Mouse (Mus musculus) small intestine, adult 2 months (tissue): ENCODE measurements around the gene Tyrobp. TPM values are rescaled to one million over a fixed set of nuclear protein-coding genes. Genes with fewer than 3 reads are reported as not detected.

Source experiments
- H3K27ac ChIP-seq: fragments of 200-500 bp; 2 replicates; pipeline ENCODE4 v1.5.1; 2012; ENCODE audit warnings: low read depth, low read length, control low read depth, inconsistent platforms; ENCODE audit not compliant: insufficient read depth
- H3K27me3 ChIP-seq: fragments of 200-500 bp; 2 replicates; pipeline ENCODE4 v1.6.1; 2012; ENCODE audit warnings: mild to moderate bottlenecking, moderate library complexity, low read length, inconsistent platforms; ENCODE audit not compliant: control insufficient read depth, insufficient read depth
- H3K36me3 ChIP-seq: fragments of 200-500 bp; 2 replicates; pipeline ENCODE4 v1.6.1; 2012; ENCODE audit warnings: mild to moderate bottlenecking, low read length, control low read depth, inconsistent platforms; ENCODE audit not compliant: control insufficient read depth, insufficient read depth
- H3K4me1 ChIP-seq: fragments of 200-500 bp; 2 replicates; pipeline ENCODE4 v1.6.1; 2012; ENCODE audit warnings: low read length, inconsistent platforms, mixed read lengths; ENCODE audit not compliant: control insufficient read depth, insufficient read depth, insufficient read length
- H3K4me3 ChIP-seq: fragments of 200-500 bp; 2 replicates; pipeline ENCODE4 v1.5.1; 2012; ENCODE audit warnings: low read depth, mild to moderate bottlenecking, control low read depth, inconsistent platforms, low read length, moderate library complexity
- CTCF ChIP-seq: fragments of 200-500 bp; IDR thresholded peaks from 2 replicates; pipeline ENCODE4 v1.5.1; 2012; ENCODE audit warnings: low read depth, mild to moderate bottlenecking, control low read depth, inconsistent platforms, low read length, moderate library complexity, mixed read lengths; ENCODE audit not compliant: insufficient replicate concordance, insufficient read length; ENCODE audit errors: extremely low read depth
- POLR2A ChIP-seq: fragments of 200-500 bp; IDR thresholded peaks from 2 replicates; pipeline ENCODE4 v1.6.1; 2012; ENCODE audit warnings: low read depth, mild to moderate bottlenecking, control low read depth, inconsistent platforms, low read length, moderate library complexity
- WGBS: fragments of 180-500 bp; shearing (Covaris S2); methylation state at CpG from one replicate; pipeline ENCODE4 v1.1.7; 2018; 5-methylcytosine and 5-hydroxymethylcytosine counted together
- polyA plus RNA-seq: library from polyadenylated mRNA; depleted of rRNA; stranded (reverse); fragments of >200 nt; gene quantifications from 2 replicates; pipeline ENCODE4 v1.2.3, GENCODE M21; 2012

Gene Tyrobp
- polyA plus RNA-seq, 1 experiment, result 101 TPM

DNA sequence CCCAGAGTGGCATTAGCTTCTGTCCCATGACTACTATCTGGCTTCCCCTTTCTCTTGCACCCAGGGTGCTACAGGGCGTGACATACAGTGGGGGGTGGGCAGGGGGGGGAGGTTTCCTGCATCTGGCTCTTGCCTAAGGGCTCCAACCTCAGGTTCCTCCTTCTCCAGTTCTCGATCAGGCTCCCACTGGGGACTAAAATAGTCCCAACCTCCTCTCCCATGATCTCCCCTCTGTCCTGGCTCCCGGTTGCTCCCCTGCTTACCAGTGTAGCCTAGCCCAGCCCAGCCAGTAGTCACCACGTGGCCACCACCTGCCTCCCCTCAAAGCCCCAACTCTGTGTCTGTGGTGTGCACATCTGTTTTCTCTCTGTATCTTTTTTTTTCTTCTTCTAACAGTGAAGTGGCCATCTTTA is 819 bp upstream of the Tyrobp start:
- peak overlapping the region; percentile 82 for H3K27ac ChIP-seq

DNA sequence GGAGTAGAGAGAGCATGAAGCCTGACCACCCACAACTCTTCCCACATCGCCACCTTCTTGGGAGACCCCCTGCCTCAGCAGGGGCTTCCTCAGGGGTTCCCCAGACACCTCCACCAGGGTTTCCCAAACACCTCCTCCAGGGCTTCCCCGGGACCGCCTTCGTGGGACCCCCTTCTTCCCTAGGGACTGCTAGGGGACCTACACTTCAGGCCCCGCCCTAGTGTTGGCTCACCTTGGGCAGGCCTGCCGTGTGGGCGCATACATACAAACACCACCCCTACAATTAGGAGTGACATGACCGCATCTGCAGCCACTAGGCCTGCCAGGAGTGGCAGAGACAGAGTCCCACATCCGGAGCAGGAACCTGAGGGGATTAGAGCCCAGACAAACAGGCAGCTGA is 4.3 kb downstream of the Tyrobp start:
- WGBS, result 66% methylated on average over 9 of the region's 9 CpGs
- H3K27ac ChIP-seq, result peak overlapping the region; percentile 52
- H3K4me3 ChIP-seq, result peak overlapping the region; percentile 16; the same call in 1 of the 2 replicates
- H3K4me1 ChIP-seq, result peaks cover 6% of the 10 kb centered on the region; the same call in 1 of the 2 replicates
- H3K36me3 ChIP-seq, result no peaks in the 10 kb centered on the region
- no peaks in the 10 kb centered on the region for H3K27me3 ChIP-seq
- TF ChIP-seq POLR2A (no peak), CTCF (no peak)

More for the DNA sequence above, 819 bp upstream of the Tyrobp start:
- Histone ChIP-seq H3K4me3 (0 out of 2 replicates have a peak overlapping the region, but pooled peaks have one; percentile 8), H3K36me3 (no peaks in the 10 kb centered on the region), H3K27me3 (no peaks in the 10 kb centered on the region), H3K4me1 (peaks cover 5% of the 10 kb centered on the region; the same call in 1 of the 2 replicates)
- WGBS, result 56% methylated on average over 4 of the region's 4 CpGs
- TF ChIP-seq CTCF (no peak), POLR2A (no peak)

DNA sequence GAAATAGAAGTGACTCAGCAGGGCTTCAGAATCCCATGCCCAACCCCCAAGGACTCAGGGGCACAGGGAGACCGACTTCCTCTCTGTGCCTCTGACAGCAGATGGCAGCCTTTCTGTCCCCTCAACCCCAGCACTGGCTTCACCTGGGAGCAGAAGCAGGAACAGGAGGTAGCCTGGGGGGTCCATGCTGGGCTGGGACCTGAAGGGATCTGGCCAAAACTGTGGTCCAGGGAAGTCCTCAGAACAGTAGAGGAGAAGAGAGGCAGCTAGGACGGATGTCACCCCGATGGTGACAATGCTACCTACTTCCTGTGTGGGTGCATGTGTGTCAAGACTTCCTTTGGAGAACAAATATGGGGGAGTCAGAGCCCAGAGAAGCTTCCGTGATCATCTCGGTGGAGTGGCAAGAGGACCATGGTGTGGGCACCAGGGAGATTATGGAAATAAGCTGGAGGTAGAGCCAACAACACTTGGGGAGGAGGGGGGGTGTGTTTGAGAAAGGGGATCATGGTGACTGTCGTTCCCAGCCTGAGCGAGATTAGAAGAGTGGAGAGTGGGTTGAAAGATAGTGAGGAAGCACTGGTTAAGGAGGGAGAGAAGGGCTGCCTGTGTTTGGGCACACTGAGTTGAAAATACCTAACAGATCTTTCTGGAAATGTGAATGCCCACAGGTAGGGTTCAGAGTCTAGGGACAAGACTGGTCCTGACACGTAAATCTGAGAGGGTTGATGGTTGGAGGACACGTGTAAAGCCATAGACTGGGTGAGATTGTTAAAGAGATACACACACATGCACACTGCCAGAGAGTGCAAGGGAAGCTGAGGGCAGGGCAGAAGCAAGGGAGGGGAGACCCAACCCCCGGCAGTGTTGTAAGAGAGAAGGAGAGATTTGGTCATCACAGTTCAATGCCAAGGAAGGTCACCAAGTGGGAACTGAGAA is 6.3 kb downstream of the Tyrobp start, which contains the start of gene Hcst:
TSS of gene Hcst (minus strand) at position 294 of the 939 bp plus-strand sequence.
- H3K4me3 ChIP-seq, result peak within 1 kb of the TSS; percentile 51
- peaks cover 9% of the 10 kb centered on the region for H3K36me3 ChIP-seq
- 60% methylated on average over 10 of the region's 10 CpGs for WGBS

DNA sequence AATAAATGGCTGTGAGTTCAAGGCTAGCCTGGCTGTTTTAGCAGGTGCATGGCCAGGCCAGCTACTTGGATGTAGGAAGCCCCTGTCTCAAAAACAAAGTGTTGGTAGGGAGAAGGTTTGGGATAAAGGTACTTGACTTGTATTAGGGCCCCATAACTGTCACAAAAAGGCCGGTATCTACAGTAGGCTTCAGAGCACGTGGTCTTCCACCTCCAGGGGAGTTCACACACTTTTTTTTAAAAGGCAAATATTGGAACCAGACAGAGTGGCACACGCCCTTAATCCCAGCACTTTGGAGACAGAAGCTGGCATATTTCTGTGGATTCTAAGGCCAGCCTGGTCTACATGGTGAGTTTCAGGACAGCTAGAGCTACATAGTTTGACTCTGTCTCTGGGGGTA is 7.1 kb downstream of the Tyrobp start:
- TF ChIP-seq CTCF (no peak), POLR2A (no peak)
- Histone ChIP-seq H3K4me1 (peaks cover 6% of the 10 kb centered on the region; the same call in 1 of the 2 replicates), H3K27me3 (no peaks in the 10 kb centered on the region), H3K27ac (peak overlapping the region; percentile 84; the same call in 1 of the 2 replicates), H3K4me3 (no peak overlapping the region), H3K36me3 (peaks cover 16% of the 10 kb centered on the region)
- 54% methylated on average over 3 of the region's 3 CpGs for WGBS

More for the DNA sequence above, 6.3 kb downstream of the Tyrobp start, which contains the start of gene Hcst:
- H3K4me1 ChIP-seq, result peaks cover 6% of the 10 kb centered on the region; the same call in 1 of the 2 replicates
- TF ChIP-seq CTCF, result no peak
- no peak for TF ChIP-seq POLR2A
- H3K27me3 ChIP-seq, result no peaks in the 10 kb centered on the region
- H3K27ac ChIP-seq, result peak within 1 kb of the TSS; percentile 84

DNA sequence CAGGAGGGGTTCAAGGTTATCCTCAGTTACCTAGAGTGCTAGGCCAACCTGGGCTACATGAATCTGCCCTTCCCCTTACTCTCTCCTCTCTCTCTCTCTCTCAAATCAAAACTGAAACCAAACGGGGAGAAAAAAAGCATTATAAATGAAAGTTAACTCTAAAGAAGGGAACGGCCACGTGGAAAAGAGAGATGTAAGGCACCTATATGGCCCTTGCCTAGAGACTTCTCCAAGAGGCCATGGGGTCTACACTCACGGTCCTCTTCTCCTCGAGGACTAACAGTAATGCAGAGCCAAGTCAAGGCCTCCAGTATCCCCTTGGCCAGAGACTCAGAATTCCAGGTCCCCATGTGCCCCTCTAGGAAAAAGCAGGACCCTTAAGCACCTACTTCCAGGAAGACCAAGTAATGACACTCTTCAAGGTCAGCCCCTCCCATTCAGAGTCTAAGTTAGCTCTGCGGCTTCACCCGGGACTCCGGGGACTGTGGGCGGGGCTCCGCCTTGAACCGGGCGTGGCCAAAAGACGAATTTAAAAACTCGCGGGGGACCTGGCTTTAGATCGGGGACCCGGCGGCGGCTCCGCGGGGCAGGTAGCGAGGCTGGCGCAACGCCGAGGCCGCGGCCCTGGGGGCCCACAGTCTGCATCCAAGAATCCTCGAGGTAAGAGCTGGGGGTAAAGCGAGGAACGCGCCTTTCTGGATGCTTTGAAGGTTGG is 7.8 kb downstream of the Tyrobp start, which contains the start of gene Nfkbid:
TSS of gene Nfkbid (plus strand) at position 558 of the 715 bp plus-strand sequence.
- peak within 1 kb of the TSS; percentile 84 for H3K27ac ChIP-seq
- TF ChIP-seq CTCF (no peak), POLR2A (peak; percentile 72)
- WGBS, result 3% methylated on average over 31 of the region's 31 CpGs
- H3K36me3 ChIP-seq, result peaks cover 21% of the 10 kb centered on the region
- peak within 1 kb of the TSS; percentile 79 for H3K4me3 ChIP-seq
- no peaks in the 10 kb centered on the region for H3K27me3 ChIP-seq
- H3K4me1 ChIP-seq, result peaks cover 3% of the 10 kb centered on the region; the same call in 1 of the 2 replicates

DNA sequence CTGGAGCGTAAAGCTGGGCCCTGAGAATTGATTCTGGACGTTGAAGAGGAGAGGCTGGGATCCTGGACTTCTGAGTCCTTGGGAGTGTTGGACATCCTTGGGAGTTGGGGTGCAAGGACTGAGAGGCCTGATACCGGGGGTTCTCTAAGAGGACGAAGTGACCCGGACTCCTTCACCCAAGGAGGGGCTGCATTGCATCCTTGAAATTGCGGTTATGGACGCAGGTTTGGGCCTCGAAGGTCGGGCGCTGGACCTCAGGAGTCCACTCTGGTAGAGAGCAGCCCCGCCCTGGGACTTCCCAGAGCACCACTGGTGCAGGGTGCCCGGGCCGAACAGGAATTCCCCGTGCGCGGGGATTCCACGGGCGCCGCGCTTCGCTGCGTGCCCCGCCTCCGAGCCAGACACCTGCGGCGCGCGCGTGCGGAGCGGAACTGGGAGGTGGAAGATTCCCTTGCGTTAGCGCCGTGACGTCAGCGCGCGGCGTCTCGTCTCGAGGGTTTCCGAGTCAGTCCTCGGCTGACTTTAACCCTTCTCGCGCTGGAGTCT is 8.4 kb downstream of the Tyrobp start:
- no peak for TF ChIP-seq POLR2A
- TF ChIP-seq CTCF, result no peak
- Histone ChIP-seq H3K27me3 (no peaks in the 10 kb centered on the region), H3K4me1 (peaks cover 3% of the 10 kb centered on the region; the same call in 1 of the 2 replicates), H3K27ac (peak overlapping the region; percentile 84), H3K4me3 (peak overlapping the region; percentile 79), H3K36me3 (peaks cover 25% of the 10 kb centered on the region)
- under 1% methylated on average over 45 of the region's 45 CpGs for WGBS
